Mouse (Mus musculus) small intestine, adult 10 weeks (tissue): ENCODE measurements around the gene Fen1. TPM values are rescaled to one million over a fixed set of nuclear protein-coding genes. Genes with fewer than 3 reads are reported as not detected.

ENCODE experiments used
- polyA plus RNA-seq: library from polyadenylated mRNA; stranded (reverse); fragments of 350-450 nt; fragmentation: Illumina TruSeq; extraction: RNeasy Lipid Tissue Mini Kit (QIAGEN cat#74804); gene quantifications from one replicate; pipeline ENCODE4 v1.2.3, GENCODE M21; 2014; ENCODE audit warnings: low replicate concordance

Gene Fen1
- 2.0 TPM for polyA plus RNA-seq

GRCm38 (mm10) chr19:10203848-10204615 lies at the start of gene Fen1, which contains the start of gene Tmem258:
Gene Fen1, minus strand, starts transcription at chr19:10204169.
Gene Tmem258, plus strand, starts transcription at chr19:10204014.

GRCm38 (mm10) chr19:10240654-10241305 lies 36.8 kb upstream of the Fen1 start, which contains the start of gene Myrf:
Gene Myrf, minus strand, starts transcription at chr19:10240748.

GRCm38 (mm10) chr19:10182670-10183298 lies 21.2 kb downstream of the Fen1 start, which contains the start of gene Fads1:
Gene Fads1, plus strand, starts transcription at chr19:10182888.

Other genes with a start within 250 kb of the Fen1 start
- 4,177 TPM for gene Fth1, start 223.6 kb downstream of the Fen1 start, polyA plus RNA-seq
- gene Best1, start 202.5 kb downstream of the Fen1 start, polyA plus RNA-seq = not detected
- gene Rab3il1, start 202.5 kb downstream of the Fen1 start, polyA plus RNA-seq = 0.41 TPM
- gene Fads3, start 162.6 kb downstream of the Fen1 start, polyA plus RNA-seq = 3.3 TPM
- 4.8 TPM for gene Fads2, start 102.4 kb downstream of the Fen1 start, polyA plus RNA-seq
- gene Fads1, start 21.3 kb downstream of the Fen1 start, polyA plus RNA-seq = 23.1 TPM
- gene Tmem258, start 155 bp downstream of the Fen1 start, polyA plus RNA-seq = 12.3 TPM
- 3.0 TPM for gene Myrf, start 36.6 kb upstream of the Fen1 start, polyA plus RNA-seq
- not detected for gene Dagla, start 100.7 kb upstream of the Fen1 start, polyA plus RNA-seq
- 1.2 TPM for gene Syt7, start 184.9 kb upstream of the Fen1 start, polyA plus RNA-seq